Mouse (Mus musculus) mammary gland, adult 2 months (tissue): Measurements from ENCODE around the gene Vgll1. TPM values are rescaled to one million over a fixed set of nuclear protein-coding genes. Genes with fewer than 3 reads are reported as not detected.

ENCODE experiments used
- polyA plus RNA-seq: library from polyadenylated mRNA; depleted of rRNA; stranded (reverse); fragments of >200 nt; gene quantifications from 2 replicates; pipeline ENCODE4 v1.2.3, GENCODE M21; 2012; ENCODE audit warnings: low replicate concordance; rRNA removed

Gene Vgll1
- polyA plus RNA-seq = not detected in 2 replicates

DNA sequence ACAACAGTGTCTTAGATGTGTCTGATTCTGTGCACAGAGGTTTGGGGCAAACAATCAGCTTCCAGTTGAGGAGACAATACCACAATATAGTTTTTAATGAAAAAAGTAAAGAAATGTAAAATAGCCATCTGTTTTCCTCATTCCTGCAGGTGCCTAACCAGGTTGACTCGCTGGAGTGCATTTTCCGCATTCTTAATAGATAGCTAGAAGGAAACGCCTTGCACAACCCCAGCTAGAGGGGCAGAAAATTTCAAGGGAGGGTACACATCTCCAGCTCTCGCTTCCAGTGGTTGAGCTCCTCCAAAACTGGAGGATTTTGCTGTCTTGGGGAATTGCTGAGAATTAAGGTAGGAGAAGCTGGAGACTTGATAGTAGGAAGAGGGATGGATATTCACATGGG lies at the start of gene Vgll1:
Gene Vgll1 (plus strand): TSS at position 301 of the 400 bp plus-strand sequence.

DNA sequence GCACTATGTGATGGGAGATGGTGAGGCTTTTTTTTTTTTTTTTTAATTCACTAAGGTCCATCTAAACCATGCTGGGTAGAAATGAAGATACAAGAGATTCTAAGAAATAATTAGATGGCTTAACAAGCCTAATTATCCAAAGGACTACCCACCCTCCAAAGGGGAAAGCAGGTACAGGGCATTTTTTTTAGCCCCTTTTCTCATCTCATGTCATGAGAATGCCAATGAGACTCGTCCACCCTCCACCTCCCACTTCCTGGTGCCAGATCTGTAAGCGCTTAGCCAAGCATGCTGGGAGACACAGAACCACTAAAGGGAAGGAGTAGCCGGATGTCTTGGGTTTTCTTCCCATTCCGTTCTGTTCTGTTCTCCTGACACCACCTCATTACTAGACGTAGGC lies 45.1 kb upstream of the Vgll1 start, which contains the start of gene Brs3:
Gene Brs3 (plus strand): TSS at position 301 of the 400 bp plus-strand sequence.

DNA sequence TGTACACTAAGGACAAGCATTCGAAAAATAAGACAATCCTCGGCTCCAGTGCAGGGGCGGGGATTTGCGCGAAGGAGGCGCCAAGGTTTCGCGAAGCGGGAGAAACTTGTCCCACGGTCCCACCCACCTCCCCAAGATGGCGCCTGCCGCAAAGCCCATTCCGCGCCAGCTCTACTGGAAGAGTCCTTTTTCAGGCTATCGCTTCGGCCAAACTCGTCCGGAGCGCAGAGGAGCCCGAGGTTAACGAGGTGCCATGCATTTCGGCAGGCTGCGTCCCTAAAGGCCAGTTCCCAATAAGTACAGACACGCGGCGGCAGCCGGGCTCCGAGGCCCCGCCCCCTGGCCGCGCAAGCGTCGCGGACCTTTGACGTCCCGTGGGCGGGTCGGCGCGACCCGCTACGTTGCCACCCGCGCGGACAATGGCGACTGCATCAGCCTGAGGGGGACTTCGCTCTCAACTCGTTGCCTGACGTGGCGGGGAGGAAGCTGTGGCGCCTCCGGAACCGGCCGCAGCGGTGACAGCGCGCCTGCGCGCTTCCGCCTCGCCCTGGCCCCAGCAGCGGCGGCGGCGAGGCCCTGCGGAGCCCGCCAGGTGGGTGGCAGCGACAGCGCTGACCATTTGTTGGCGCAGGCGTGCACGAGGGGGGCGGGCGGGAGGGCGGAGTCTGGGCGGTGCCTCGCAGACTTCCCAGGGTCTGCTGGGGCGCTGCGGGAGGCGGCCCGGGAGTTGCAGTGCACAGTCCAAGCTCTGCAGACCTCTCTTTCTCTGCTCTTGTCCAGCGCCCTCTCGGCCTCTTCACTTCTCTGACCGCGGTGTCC lies 34.5 kb upstream of the Vgll1 start, which contains the start of gene Htatsf1:
Gene Htatsf1 (plus strand): TSS at position 410 of the 819 bp plus-strand sequence.

Other genes with a start within 250 kb of the Vgll1 start
- gene Adgrg4, start 217.9 kb upstream of the Vgll1 start, polyA plus RNA-seq = not detected in 2 replicates
- gene Brs3, start 45.0 kb upstream of the Vgll1 start, polyA plus RNA-seq = not detected in 2 replicates
- 15.0 and 20.1 TPM in 2 replicates for gene Htatsf1, start 34.5 kb upstream of the Vgll1 start, polyA plus RNA-seq
- 1.9 and 2.7 TPM in 2 replicates for gene Cd40lg, start 124.0 kb downstream of the Vgll1 start, polyA plus RNA-seq